Mouse (Mus musculus) embryonic facial prominence, embryonic 14.5 days (tissue): ENCODE data around the gene Nes. TPM values are rescaled to one million over a fixed set of nuclear protein-coding genes. Genes with fewer than 3 reads are reported as not detected.

Experiments
- polyA plus RNA-seq: library from polyadenylated mRNA; unstranded; fragments of >200 nt; fragmentation: Nextera tagmentation; extraction: Ambion mirVana; gene quantifications from 2 replicates; pipeline ENCODE4 v1.2.1, GENCODE M21; 2014

The Nes gene
- polyA plus RNA-seq, 1 experiment from 2014 or later, result 40.5 TPM

Other genes starting within 250 kb of the Nes start
- 0.60 and 1.5 TPM in 2 replicates for gene Lrrc71, start 222.5 kb upstream of the Nes start, polyA plus RNA-seq
- gene Ntrk1, start 175.9 kb upstream of the Nes start, polyA plus RNA-seq, result 16.2 and 19.5 TPM in 2 replicates
- gene Insrr, start 174.1 kb upstream of the Nes start, polyA plus RNA-seq, result 1.2 and 1.6 TPM in 2 replicates
- 26.7 and 29.6 TPM in 2 replicates for gene Pear1, start 146.8 kb upstream of the Nes start, polyA plus RNA-seq
- gene Sh2d2a, start 124.3 kb upstream of the Nes start, polyA plus RNA-seq, result 0.08 TPM in 1 of 2 replicates, not detected in the other
- 13.0 and 13.5 TPM in 2 replicates for gene Prcc, start 85.5 kb upstream of the Nes start, polyA plus RNA-seq
- gene Hdgf, start 64.8 kb upstream of the Nes start, polyA plus RNA-seq, result 205 and 217 TPM in 2 replicates
- 64.8 and 66.6 TPM in 2 replicates for gene Mrpl24, start 51.6 kb upstream of the Nes start, polyA plus RNA-seq
- 20.9 and 22.9 TPM in 2 replicates for gene Isg20l2, start 40.8 kb upstream of the Nes start, polyA plus RNA-seq
- gene Rrnad1, start 40.4 kb upstream of the Nes start, polyA plus RNA-seq, result 12.8 and 13.3 TPM in 2 replicates
- gene Crabp2, start 22.4 kb upstream of the Nes start, polyA plus RNA-seq, result 145 and 175 TPM in 2 replicates
- 0.63 and 1.1 TPM in 2 replicates for gene Bcan, start 29.2 kb downstream of the Nes start, polyA plus RNA-seq
- gene Hapln2, start 56.5 kb downstream of the Nes start, polyA plus RNA-seq, result not detected in 2 replicates
- gene Gpatch4, start 72.0 kb downstream of the Nes start, polyA plus RNA-seq, result 28.0 and 29.8 TPM in 2 replicates
- 179 and 193 TPM in 2 replicates for gene Naxe, start 87.4 kb downstream of the Nes start, polyA plus RNA-seq
- gene Ttc24, start 107.2 kb downstream of the Nes start, polyA plus RNA-seq, result 0.17 and 0.31 TPM in 2 replicates
- 16.2 and 21.0 TPM in 2 replicates for gene Iqgap3, start 110.9 kb downstream of the Nes start, polyA plus RNA-seq
- 36.8 and 41.7 TPM in 2 replicates for gene Mef2d, start 171.3 kb downstream of the Nes start, polyA plus RNA-seq